Mouse (Mus musculus) liver, embryonic 16.5 days (tissue): Measurements from ENCODE around the gene Qdpr. TPM values are rescaled to one million over a fixed set of nuclear protein-coding genes. Genes with fewer than 3 reads are reported as not detected.
A peak's percentile ranks its signal among the peaks of the same experiment; 100 is the strongest.

Experiments used
- ATAC-seq: fragments of 200-750 bp; cut with Nextera tagmentation; 2 replicates; pipeline ENCODE4 v1.8.0; 2017; ENCODE audit warnings: low read depth, mild to moderate bottlenecking, moderate number of reproducible peaks, moderate library complexity
- H3K27ac ChIP-seq: fragments of 300-500 bp; sonication (generic); 2 replicates; pipeline ENCODE4 v1.5.1; 2014; ENCODE audit warnings: mild to moderate bottlenecking, low read length
- H3K27me3 ChIP-seq: fragments of 300-500 bp; sonication (generic); 2 replicates; pipeline ENCODE4 v1.6.1; 2014; ENCODE audit warnings: low read depth, low read length, mixed read lengths; ENCODE audit not compliant: control insufficient read depth, insufficient read depth
- H3K36me3 ChIP-seq: fragments of 300-500 bp; sonication (generic); 2 replicates; pipeline ENCODE4 v1.6.1; 2014; ENCODE audit warnings: mild to moderate bottlenecking; ENCODE audit not compliant: control insufficient read depth, insufficient read depth
- H3K4me1 ChIP-seq: fragments of 300-500 bp; sonication (generic); 2 replicates; pipeline ENCODE4 v1.6.1; 2014; ENCODE audit warnings: low read depth, low read length, mixed read lengths; ENCODE audit not compliant: control insufficient read depth
- H3K4me2 ChIP-seq: fragments of 300-500 bp; sonication (generic); 2 replicates; pipeline ENCODE4 v1.6.1; 2014; ENCODE audit warnings: low read depth, low read length, mixed read lengths
- H3K4me3 ChIP-seq: fragments of 300-500 bp; sonication (generic); 2 replicates; pipeline ENCODE4 v1.5.1; 2014; ENCODE audit warnings: low read depth, mild to moderate bottlenecking, low read length
- H3K9ac ChIP-seq: fragments of 300-500 bp; sonication (generic); 2 replicates; pipeline ENCODE4 v1.6.1; 2014; ENCODE audit warnings: low read depth, low read length
- H3K9me3 ChIP-seq: fragments of 300-500 bp; sonication (generic); replicated peaks from 2 replicates; pipeline ENCODE4 v1.6.1; 2016; ENCODE audit warnings: low read length; ENCODE audit not compliant: control insufficient read depth
- WGBS: fragments of 180-500 bp; shearing (Covaris S2); extraction: QIAGEN DNeasy Blood & Tissue Kit; methylation state at CpG from one replicate; pipeline ENCODE4 v1.1.7; 2014; ENCODE audit not compliant: insufficient replicate concordance; 5-methylcytosine and 5-hydroxymethylcytosine counted together
- polyA plus RNA-seq: library from polyadenylated mRNA; unstranded; fragments of >200 nt; fragmentation: Nextera tagmentation; extraction: Ambion mirVana; gene quantifications from 2 replicates; pipeline ENCODE4 v1.2.1, GENCODE M21; 2015

Gene Qdpr
- polyA plus RNA-seq, 1 experiment from 2014 or later: 113 TPM

DNA sequence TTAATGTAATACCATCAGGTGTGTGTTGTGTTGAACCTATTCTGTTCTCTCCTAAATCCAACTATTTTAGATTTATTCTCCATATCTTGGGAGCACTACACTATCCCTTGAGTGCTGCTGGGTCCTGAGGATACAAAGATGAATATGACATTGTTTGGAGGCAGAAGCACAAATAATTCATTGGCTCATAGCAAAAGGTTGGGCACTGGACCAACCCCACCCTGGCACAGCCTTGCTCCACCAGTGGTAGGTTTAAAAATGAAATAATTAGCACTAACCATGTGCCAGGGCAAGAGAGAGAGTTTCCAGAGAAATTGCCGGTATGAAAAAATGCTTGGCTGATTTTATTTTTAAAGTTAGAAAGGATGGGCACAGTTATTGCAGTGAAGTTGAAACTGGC, 23.5 kb upstream of the Qdpr start:
- H3K4me1 ChIP-seq: no peaks in the 10 kb centered on the region
- 62% methylated on average over 1 of the region's 1 CpGs for WGBS
- no peaks in the 10 kb centered on the region for H3K36me3 ChIP-seq
- H3K4me2 ChIP-seq: no peak overlapping the region
- ATAC-seq: no peak
- H3K27me3 ChIP-seq: no peaks in the 10 kb centered on the region; the same call in 1 of the 2 replicates
- H3K9ac ChIP-seq: no peak overlapping the region
- H3K27ac ChIP-seq: no peak overlapping the region
- no peak overlapping the region for H3K4me3 ChIP-seq
- H3K9me3 ChIP-seq: no peaks in the 10 kb centered on the region

- no peak overlapping the region for H3K27ac ChIP-seq
- no peaks in the 10 kb centered on the region for H3K36me3 ChIP-seq
- no peaks in the 10 kb centered on the region for H3K4me1 ChIP-seq
- no peaks in the 10 kb centered on the region for H3K9me3 ChIP-seq
- ATAC-seq: no peak
- H3K27me3 ChIP-seq: no peaks in the 10 kb centered on the region; the same call in 1 of the 2 replicates
- no peak overlapping the region for H3K4me3 ChIP-seq
- no peak overlapping the region for H3K4me2 ChIP-seq
- H3K9ac ChIP-seq: no peak overlapping the region
- whole genome bisulfite sequencing: 28% methylated on average over 7 of the region's 7 CpGs
Observed at GRCm38 (mm10) chr5:45472880-45473450, 22.9 kb upstream of the Qdpr start.

DNA sequence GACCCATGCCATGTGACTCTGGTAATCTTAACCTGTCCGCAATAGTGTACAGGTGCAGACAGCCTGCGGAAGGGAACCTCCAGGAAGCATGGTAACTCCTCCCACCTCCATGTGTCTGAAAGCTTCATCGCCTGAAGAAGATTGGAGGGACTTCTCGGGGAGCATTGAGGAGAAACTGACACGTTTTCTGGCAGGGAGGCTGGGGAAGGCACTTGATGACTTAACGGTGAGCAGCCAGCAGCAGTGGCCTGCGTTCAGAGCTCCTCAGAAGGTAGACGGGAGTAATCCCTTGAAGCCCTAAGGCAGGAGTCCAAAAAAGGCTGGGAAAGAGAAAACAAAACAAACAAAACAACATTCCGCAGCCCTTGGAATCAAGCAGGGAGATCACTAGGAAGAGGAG, 4.4 kb upstream of the Qdpr start:
- WGBS: 41% methylated on average over 9 of the region's 9 CpGs
- no peak for ATAC-seq
- Histone ChIP-seq H3K36me3 (no peaks in the 10 kb centered on the region), H3K27me3 (no peaks in the 10 kb centered on the region), H3K4me3 (no peak overlapping the region), H3K27ac (no peak overlapping the region), H3K4me2 (no peak overlapping the region), H3K9ac (no peak overlapping the region), H3K4me1 (peaks cover 3% of the 10 kb centered on the region), H3K9me3 (no peaks in the 10 kb centered on the region)

DNA sequence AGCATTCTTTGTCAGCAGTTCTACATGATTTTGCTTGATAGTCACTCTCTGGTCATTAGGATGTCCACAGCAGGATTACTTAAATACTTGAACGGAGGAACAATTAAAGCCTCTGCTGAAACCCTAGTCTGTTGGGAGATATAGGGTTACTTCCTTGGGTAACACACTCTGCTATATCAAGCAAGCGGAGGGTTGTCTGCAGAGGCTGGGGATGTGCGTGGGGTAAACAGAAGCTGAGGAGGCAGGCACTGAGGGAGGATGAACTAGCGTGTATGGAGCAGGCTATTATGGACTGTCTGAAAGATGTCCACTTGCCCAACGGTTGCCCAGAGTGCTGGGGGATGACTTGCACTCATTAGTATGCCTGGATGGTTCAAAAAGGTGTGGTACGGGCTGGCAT, 3.4 kb upstream of the Qdpr start, which contains the start of gene Clrn2:
Gene Clrn2 (plus strand): TSS at position 301 of the 400 bp plus-strand sequence.
- H3K27me3 ChIP-seq: no peaks in the 10 kb centered on the region
- ATAC-seq: no peak
- H3K4me1 ChIP-seq: peaks cover 11% of the 10 kb centered on the region
- H3K36me3 ChIP-seq: no peaks in the 10 kb centered on the region
- no peak within 1 kb of the TSS for H3K4me2 ChIP-seq
- no peaks in the 10 kb centered on the region for H3K9me3 ChIP-seq
- H3K4me3 ChIP-seq: no peak within 1 kb of the TSS
- 62% methylated on average over 6 of the region's 6 CpGs for WGBS
- no peak within 1 kb of the TSS for H3K27ac ChIP-seq
- H3K9ac ChIP-seq: no peak within 1 kb of the TSS

GRCm38 (mm10) chr5:45449206-45449605, 830 bp downstream of the Qdpr start:
- Histone ChIP-seq H3K4me1 (peaks cover 16% of the 10 kb centered on the region), H3K4me3 (peak overlapping the region; percentile 69), H3K4me2 (peak overlapping the region; percentile 95), H3K27me3 (no peaks in the 10 kb centered on the region), H3K9ac (peak overlapping the region; percentile 68; the same call in 1 of the 2 replicates), H3K36me3 (no peaks in the 10 kb centered on the region), H3K27ac (peak overlapping the region; percentile 81), H3K9me3 (no peaks in the 10 kb centered on the region)
- WGBS: 2% methylated on average over 8 of the region's 8 CpGs
- ATAC-seq: no peak

DNA sequence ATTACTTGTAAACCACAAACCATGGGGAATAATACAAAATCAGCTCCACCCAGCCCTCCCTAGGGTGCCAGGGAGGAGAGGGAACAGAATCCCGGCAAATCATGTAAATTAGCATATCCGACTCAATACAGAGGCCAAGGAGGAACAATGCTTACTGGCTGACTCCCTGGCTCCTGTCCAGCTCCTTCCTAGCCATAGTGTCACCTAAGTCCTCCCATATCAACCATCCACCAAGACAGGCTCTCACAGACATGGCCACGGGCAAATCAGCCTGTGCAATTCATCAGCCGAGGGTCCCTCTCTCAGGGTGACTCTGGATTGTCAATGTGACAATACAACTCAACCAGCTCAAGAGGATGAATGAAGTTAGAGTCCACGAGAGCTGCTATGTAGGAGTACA, 1.4 kb downstream of the Qdpr start:
- H3K27ac ChIP-seq: no peak overlapping the region
- WGBS: 54% methylated on average over 5 of the region's 5 CpGs
- no peaks in the 10 kb centered on the region for H3K9me3 ChIP-seq
- ATAC-seq: no peak
- peaks cover 16% of the 10 kb centered on the region for H3K4me1 ChIP-seq
- no peaks in the 10 kb centered on the region for H3K27me3 ChIP-seq
- H3K9ac ChIP-seq: no peak overlapping the region; the same call in 1 of the 2 replicates
- peak overlapping the region; percentile 69 for H3K4me3 ChIP-seq
- no peaks in the 10 kb centered on the region for H3K36me3 ChIP-seq
- peak overlapping the region; percentile 95 for H3K4me2 ChIP-seq

DNA sequence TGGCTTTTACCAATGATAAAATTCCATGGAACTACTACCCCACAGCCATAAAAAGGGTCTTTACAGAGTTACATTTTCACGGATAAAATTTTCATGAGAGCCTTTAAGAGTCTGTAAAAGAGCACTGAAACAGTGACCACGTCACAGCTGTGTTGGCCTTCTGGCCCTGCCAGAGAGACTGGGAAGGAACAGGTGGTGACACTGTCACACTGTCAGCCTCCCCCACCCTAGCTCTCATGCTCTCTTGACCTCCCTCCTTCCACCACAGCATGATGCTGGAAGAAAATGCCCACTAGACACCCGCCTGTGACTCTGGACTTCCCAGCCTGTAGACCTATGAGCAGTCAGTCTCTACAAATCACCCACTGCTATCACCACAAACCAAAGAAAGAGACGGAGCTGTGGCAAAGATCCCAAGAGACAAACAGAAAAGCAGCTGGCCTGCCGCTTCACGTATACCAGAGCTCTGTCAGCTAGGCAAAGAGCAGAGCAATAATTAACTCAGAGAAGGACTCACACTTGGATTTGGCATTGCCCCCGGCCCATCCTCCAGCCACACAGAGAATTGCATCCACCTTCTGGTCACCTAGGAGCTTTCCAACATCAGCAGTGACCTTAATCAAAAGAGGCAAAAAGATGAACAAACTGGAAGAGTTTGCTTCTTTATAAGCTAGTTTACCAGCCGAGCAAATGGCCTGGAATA, 5.8 kb downstream of the Qdpr start:
- no peak overlapping the region for H3K9ac ChIP-seq
- WGBS: 64% methylated on average over 8 of the region's 8 CpGs
- no peak overlapping the region for H3K4me3 ChIP-seq
- ATAC-seq: peak; percentile 70
- H3K9me3 ChIP-seq: no peaks in the 10 kb centered on the region
- H3K4me2 ChIP-seq: no peak overlapping the region
- peaks cover 2% of the 10 kb centered on the region for H3K36me3 ChIP-seq
- H3K4me1 ChIP-seq: peaks cover 12% of the 10 kb centered on the region
- H3K27me3 ChIP-seq: no peaks in the 10 kb centered on the region
- peak overlapping the region; percentile 78 for H3K27ac ChIP-seq

DNA sequence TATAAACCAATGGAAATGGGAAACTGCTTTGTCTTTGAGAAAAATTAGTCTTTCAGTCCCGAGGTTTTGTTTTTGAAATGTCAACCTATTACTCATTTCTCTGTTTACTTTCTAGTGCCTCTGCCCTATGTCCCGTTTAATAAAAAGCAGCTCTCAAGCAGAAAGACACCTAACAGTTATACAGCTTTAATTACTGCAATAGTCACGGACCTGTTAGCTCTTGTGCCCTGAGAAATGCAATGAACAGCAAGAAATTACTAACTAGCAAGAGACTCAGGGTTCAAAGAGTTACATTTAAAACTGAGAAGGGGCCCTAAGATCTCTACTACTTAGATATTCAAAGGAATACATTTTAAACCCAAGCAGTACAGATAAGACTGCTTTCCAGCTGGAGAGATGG, 8.3 kb downstream of the Qdpr start:
- H3K4me2 ChIP-seq: no peak overlapping the region
- no peaks in the 10 kb centered on the region for H3K9me3 ChIP-seq
- no peak for ATAC-seq
- H3K9ac ChIP-seq: no peak overlapping the region
- H3K4me1 ChIP-seq: no peaks in the 10 kb centered on the region
- WGBS: 67% methylated on average over 3 of the region's 3 CpGs
- H3K27me3 ChIP-seq: no peaks in the 10 kb centered on the region
- H3K36me3 ChIP-seq: peaks cover 2% of the 10 kb centered on the region
- H3K27ac ChIP-seq: no peak overlapping the region; the same call in 1 of the 2 replicates
- H3K4me3 ChIP-seq: no peak overlapping the region

DNA sequence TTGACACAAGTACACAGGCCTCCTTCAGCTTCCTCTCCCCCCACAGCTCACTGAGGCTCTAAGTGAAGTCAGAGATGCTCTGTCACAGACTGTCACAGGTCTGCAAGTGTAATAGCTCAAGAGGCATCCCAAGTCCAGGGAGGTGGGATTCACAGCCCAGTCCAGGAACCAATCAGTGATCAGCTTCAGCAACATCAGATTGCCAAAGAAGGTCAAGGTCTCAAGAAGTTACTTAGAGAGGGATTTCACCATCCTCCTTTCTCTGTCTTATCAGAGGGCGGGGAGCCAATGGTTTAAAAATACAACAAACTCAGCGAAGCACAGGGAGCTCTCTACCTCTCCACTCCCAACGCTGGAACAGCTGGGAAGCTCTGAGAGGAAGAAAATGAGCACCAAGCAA, 8.9 kb downstream of the Qdpr start:
- Histone ChIP-seq H3K27ac (no peak overlapping the region), H3K4me1 (no peaks in the 10 kb centered on the region), H3K4me3 (no peak overlapping the region), H3K9ac (no peak overlapping the region), H3K36me3 (peaks cover 2% of the 10 kb centered on the region), H3K27me3 (no peaks in the 10 kb centered on the region), H3K9me3 (no peaks in the 10 kb centered on the region), H3K4me2 (no peak overlapping the region)
- 43% methylated on average over 3 of the region's 3 CpGs for WGBS
- ATAC-seq: peak; percentile 19; the same call in 1 of the 2 replicates
